Mouse (Mus musculus) bone marrow macrophage, adult 2 months (primary cell): Measurements from ENCODE around the gene Serpina1f.

Experiments
- CTCF ChIP-seq: IDR thresholded peaks from 2 replicates; pipeline ENCODE4 v1.5.1; 2012; ENCODE audit warnings: low read depth, mild to moderate bottlenecking, low read length, moderate library complexity
- POLR2A ChIP-seq: IDR thresholded peaks from 2 replicates; pipeline ENCODE4 v1.6.1; 2012; ENCODE audit warnings: mild to moderate bottlenecking, low read depth, low read length, borderline replicate concordance

DNA sequence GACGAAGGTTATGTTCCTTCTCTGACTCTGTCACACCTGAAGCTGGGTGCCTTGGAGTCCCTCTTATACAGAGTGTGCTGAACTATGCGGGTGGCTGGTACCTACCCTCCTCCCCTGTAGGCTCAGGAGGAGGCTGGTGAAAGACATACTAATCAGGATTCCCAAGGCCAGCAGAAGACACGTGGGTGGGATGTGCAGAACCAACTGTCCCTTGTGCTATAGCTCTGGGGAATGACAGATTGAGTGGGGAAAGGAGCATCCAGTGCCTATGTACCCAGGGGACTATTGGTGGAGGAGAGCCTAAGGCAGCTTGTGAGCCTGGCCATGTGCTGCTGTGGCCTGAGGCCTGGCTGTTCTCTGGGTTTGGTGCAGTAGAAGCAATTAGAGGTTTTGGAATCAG, 9.3 kb downstream of the Serpina1f start:
- TF ChIP-seq CTCF (no peak), POLR2A (no peak)
